In the genomic region with DNA sequence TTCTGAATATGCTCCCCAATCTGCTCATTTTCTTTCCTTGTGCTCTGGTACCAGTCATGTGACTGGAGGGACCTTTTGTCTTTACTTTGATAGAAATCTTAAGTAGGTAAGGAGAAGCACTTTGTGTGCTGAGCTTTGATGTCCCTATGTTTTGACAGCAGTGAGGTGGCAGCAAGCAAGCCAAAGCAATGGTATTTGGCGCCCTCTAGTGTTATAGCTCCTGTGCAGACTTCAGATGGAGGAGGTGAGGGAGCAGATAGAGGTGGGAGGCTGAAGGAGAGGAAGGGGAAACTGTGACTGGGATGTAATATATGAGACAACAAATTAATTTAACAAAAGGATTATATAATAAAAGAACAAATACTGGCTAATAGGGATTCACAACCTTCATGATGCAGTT, we compare ENCODE assay signal across 8 mouse cellular contexts. TPM values are rescaled to one million over a fixed set of nuclear protein-coding genes. Genes with fewer than 3 reads are reported as not detected.
DNase-seq lines count a peak whose midpoint lies in the region; ATAC-seq and TF ChIP-seq lines count a peak whose summit lies in the region.

No protein-coding gene starts in this region.

- H3K27me3 ChIP-seq in forebrain, embryonic 13.5 days, result no peaks in the 10 kb centered on the region
- no peaks in the 10 kb centered on the region for H3K27me3 ChIP-seq in lung, postnatal 0 days (replicated peaks; ENCODE audit: insufficient read depth, low read length)

- peak; percentile 97 for TF ChIP-seq CTCF in lung, postnatal 0 days (IDR thresholded peaks at IDR 0.05)

- no peak overlapping the region for H3K4me2 ChIP-seq in forebrain, embryonic 13.5 days
- no peak overlapping the region for H3K4me2 ChIP-seq in lung, postnatal 0 days (replicated peaks; ENCODE audit: low read depth, low read length)

- H3K36me3 ChIP-seq in forebrain, embryonic 13.5 days (ENCODE audit: poor library complexity, severe bottlenecking), result no peaks in the 10 kb centered on the region
- H3K36me3 ChIP-seq in lung, postnatal 0 days (ENCODE audit: insufficient read depth, low read length), result no peaks in the 10 kb centered on the region

- ATAC-seq in forebrain, embryonic 13.5 days, result peak; percentile 81; the same call in 1 of the 2 replicates
- ATAC-seq in lung, postnatal 0 days, result peak; percentile 79

- no peaks in the 10 kb centered on the region for H3K9me3 ChIP-seq in forebrain, embryonic 13.5 days (replicated peaks)
- H3K9me3 ChIP-seq in lung, postnatal 0 days (ENCODE audit: low read length), result no peaks in the 10 kb centered on the region

- no peak for TF ChIP-seq EP300 in lung, postnatal 0 days (IDR thresholded peaks at IDR 0.05)

- peak; percentile 56 for DNase-seq in MEL-GATA-1-ER (ENCODE audit: extremely low read depth, low read depth)
- peak; percentile 70 for DNase-seq in c-Kit-positive CD71-negative TER-119-negative erythroid progenitor cells, embryonic 14.5 days (ENCODE audit: low read depth)
- peak; percentile 85 for DNase-seq in heart, postnatal 4 days
- peak; percentile 52 to 76 for DNase-seq in layer of hippocampus, adult 8-10 months (ENCODE audit: low spot score in 2 of 2)
- peak; percentile 91 for DNase-seq in lung, postnatal 0 days (ENCODE audit: low spot score)
- peak; percentile 74 to 86 for DNase-seq in right cerebral cortex, adult 2 months (ENCODE audit: low spot score in 2 of 2)
- peak; percentile 79 for DNase-seq in urinary bladder, postnatal 14 days (ENCODE audit: low spot score)

- no peak overlapping the region for H3K4me3 ChIP-seq in forebrain, embryonic 13.5 days
- H3K4me3 ChIP-seq in lung, postnatal 0 days (ENCODE audit: low read depth, low read length), result no peak overlapping the region

- no peak overlapping the region for H3K27ac ChIP-seq in forebrain, embryonic 13.5 days
- no peak overlapping the region for H3K27ac ChIP-seq in lung, postnatal 0 days (ENCODE audit: low read length)

- 3% methylated on average over 1 of the region's 1 CpGs for WGBS in forebrain, embryonic 13.5 days
- 0% methylated on average over 1 of the region's 1 CpGs for WGBS in lung, postnatal 0 days

- H3K4me1 ChIP-seq in forebrain, embryonic 13.5 days, result no peaks in the 10 kb centered on the region
- H3K4me1 ChIP-seq in lung, postnatal 0 days (ENCODE audit: insufficient read depth, low read depth, low read length), result no peaks in the 10 kb centered on the region

- H3K9ac ChIP-seq in forebrain, embryonic 13.5 days, result no peak overlapping the region
- no peak overlapping the region for H3K9ac ChIP-seq in lung, postnatal 0 days (replicated peaks; ENCODE audit: low read depth)

RNA-seq across cellular contexts. Expression of a gene that starts 30.9 kb away (rescaled TPM):
- 9.9 and 10.2 TPM in 2 replicates for polyA plus RNA-seq in forebrain, embryonic 13.5 days (2015; fragmentation: Nextera tagmentation; extraction: Ambion mirVana)
- 10 to 100 TPM; 46.5 to 49.4 TPM for total RNA-seq in heart, postnatal 4 days (2021)
- 10 to 100 TPM; 54.4 to 78.0 (median 65.1) TPM for total RNA-seq in layer of hippocampus, adult 8-10 months (2022)
- polyA plus RNA-seq in lung, postnatal 0 days (2015; fragmentation: Nextera tagmentation; extraction: Ambion mirVana), result 8.8 and 10.8 TPM in 2 replicates
